Mouse (Mus musculus): ENCODE data around the gene Hif3a. TPM values are rescaled to one million over a fixed set of nuclear protein-coding genes. Genes with fewer than 3 reads are reported as not detected.
A peak's percentile ranks its signal among the peaks of the same experiment; 100 is the strongest.

Hif3a gene
- polyA plus RNA-seq, 2 experiments from 2014 or later: 0.32 to 0.49 TPM

GRCm38 (mm10) chr7:17056601-17057523, 5.4 kb downstream of the Hif3a start:
- no peak for ATAC-seq

GRCm38 (mm10) chr7:17056081-17056581, 6.1 kb downstream of the Hif3a start:
- ATAC-seq: peak; percentile 41

- no peak for ATAC-seq
These were observed 6.8 kb downstream of the Hif3a start for GRCm38 (mm10) chr7:17055287-17055946.

- ATAC-seq: no peak
These were observed 7.8 kb downstream of the Hif3a start for GRCm38 (mm10) chr7:17054325-17054989.

- ATAC-seq: peak; percentile 67
These were observed 11.2 kb downstream of the Hif3a start for GRCm38 (mm10) chr7:17050933-17051594.

- no peak for ATAC-seq
These were observed 11.7 kb downstream of the Hif3a start for GRCm38 (mm10) chr7:17050491-17050890.

GRCm38 (mm10) chr7:17048431-17049190, 13.6 kb downstream of the Hif3a start:
- no peak for ATAC-seq

GRCm38 (mm10) chr7:17047041-17047682, 15.1 kb downstream of the Hif3a start:
- no peak for ATAC-seq

- ATAC-seq: no peak
These were observed 16.5 kb downstream of the Hif3a start for GRCm38 (mm10) chr7:17045743-17046142.

GRCm38 (mm10) chr7:17039373-17039772, 22.9 kb downstream of the Hif3a start:
- no peak for ATAC-seq

- ATAC-seq: no peak
These were observed 24.1 kb downstream of the Hif3a start for GRCm38 (mm10) chr7:17038018-17038695.

GRCm38 (mm10) chr7:17030239-17030638, 32.0 kb downstream of the Hif3a start:
- ATAC-seq: no peak

- ATAC-seq: no peak
These were observed 33.3 kb downstream of the Hif3a start for GRCm38 (mm10) chr7:17028923-17029322.

- ATAC-seq: no peak
These were observed 34.5 kb downstream of the Hif3a start, which contains the start of gene Ppp5c for GRCm38 (mm10) chr7:17027588-17028343. Ppp5c (minus strand) TSS chr7:17027924.

GRCm38 (mm10) chr7:17026710-17027587, 35.3 kb downstream of the Hif3a start:
- peak; percentile 71 for ATAC-seq

GRCm38 (mm10) chr7:17025896-17026622, 36.2 kb downstream of the Hif3a start:
- no peak for ATAC-seq

- no peak for ATAC-seq
These were observed 36.7 kb downstream of the Hif3a start for GRCm38 (mm10) chr7:17025505-17025894.
